ENCODE assay signal across 10 mouse cellular contexts in the genomic region with DNA sequence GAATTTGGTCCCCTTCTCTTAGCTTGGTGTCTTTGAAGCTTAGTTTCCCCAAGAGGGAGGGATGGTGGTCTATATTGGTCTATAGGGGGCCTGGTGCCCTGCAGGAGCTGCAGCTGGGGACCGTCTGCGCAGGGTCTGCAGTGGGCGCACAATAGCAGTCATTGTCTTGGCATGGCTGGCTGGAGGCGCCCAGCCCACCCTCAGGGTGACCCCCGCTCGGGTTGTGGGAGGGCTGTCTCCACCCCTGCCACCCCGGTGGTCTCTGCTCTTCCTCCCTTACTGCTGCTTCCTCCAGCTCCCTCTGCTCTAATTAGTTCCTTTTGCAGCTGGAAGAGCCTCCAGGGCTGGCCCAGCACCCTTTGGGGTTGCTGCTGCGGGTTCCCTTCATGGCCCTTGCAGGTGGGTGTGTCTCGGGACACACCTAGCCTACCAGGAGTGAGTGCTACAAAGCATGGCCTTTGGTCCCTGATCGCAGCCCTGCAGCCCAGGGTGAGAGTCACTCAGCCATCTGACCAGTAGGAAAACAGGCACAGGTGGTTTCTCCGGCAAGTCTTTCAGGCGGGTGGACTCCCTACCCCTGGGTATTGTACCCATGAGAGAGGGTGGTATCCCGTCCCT. TPM values are rescaled to one million over a fixed set of nuclear protein-coding genes. Genes with fewer than 3 reads are reported as not detected.
DNase-seq lines count a peak whose midpoint lies in the region; ATAC-seq and TF ChIP-seq lines count a peak whose summit lies in the region.
"Had no signal": no experiment of that assay in that cellular context is flagged by ENCODE, and none has a peak within 500 bp of the region (broad histone marks: within the 10 kb centered on the region; RNA-seq: fewer than 3 reads in every experiment).

No protein-coding gene starts in this region.

- H3K36me3 ChIP-seq in embryonic facial prominence, embryonic 10.5 days (replicated peaks): peaks cover 27% of the 10 kb centered on the region
- 0 out of 2 replicates have a peak, but pooled peaks cover 9% of the 10 kb centered on the region for H3K36me3 ChIP-seq in kidney, postnatal 0 days (ENCODE audit: insufficient read depth, low read length)

- H3K9ac ChIP-seq in kidney, postnatal 0 days (ENCODE audit: low read depth, low read length): no peak overlapping the region

- H3K27me3 ChIP-seq in embryonic facial prominence, embryonic 10.5 days (replicated peaks; ENCODE audit: low read depth, poor library complexity, severe bottlenecking): no peaks in the 10 kb centered on the region
- no peaks in the 10 kb centered on the region for H3K27me3 ChIP-seq in kidney, postnatal 0 days (ENCODE audit: insufficient read depth, low read length)

- peak overlapping the region; percentile 34 for H3K4me3 ChIP-seq in embryonic facial prominence, embryonic 10.5 days
- no peak overlapping the region for H3K4me3 ChIP-seq in kidney, postnatal 0 days (replicated peaks; ENCODE audit: low read depth, low read length)
- H3K4me3 ChIP-seq: erythroblast, embryonic 14.5 days had no signal

- peak overlapping the region; percentile 21; the same call in 1 of the 2 replicates for H3K4me2 ChIP-seq in kidney, postnatal 0 days (ENCODE audit: low read length)

- peak; percentile 5 for DNase-seq in adrenal gland, postnatal 10 days
- no peak for DNase-seq in adrenal gland, adult 8-10 months
- DNase-seq in kidney, adult 11 months: peak; percentile 61
- no peak for DNase-seq in kidney, postnatal 10 days
- peak; percentile 63 for DNase-seq in embryonic facial prominence, embryonic 10.5 days (ENCODE audit: low spot score)
- no peak for DNase-seq in kidney, postnatal 0 days (ENCODE audit: low spot score)
- DNase-seq in cerebellum, adult 9-11 months: no peak
- DNase-seq in testis, postnatal 14 days (ENCODE audit: low spot score): no peak
- DNase-seq: left cerebral cortex, postnatal 4 days had no signal

- H3K9me3 ChIP-seq in embryonic facial prominence, embryonic 10.5 days: no peaks in the 10 kb centered on the region
- no peaks in the 10 kb centered on the region for H3K9me3 ChIP-seq in kidney, postnatal 0 days (replicated peaks; ENCODE audit: low read length)

- peak overlapping the region; percentile 80 for H3K27ac ChIP-seq in embryonic facial prominence, embryonic 10.5 days (replicated peaks)
- peak overlapping the region; percentile 60; the same call in 1 of the 2 replicates for H3K27ac ChIP-seq in kidney, postnatal 0 days

- no peak for ATAC-seq in kidney, postnatal 0 days (replicated peaks; ENCODE audit: low FRiP score, low read depth)

- H3K4me1 ChIP-seq in embryonic facial prominence, embryonic 10.5 days: peaks cover 82% of the 10 kb centered on the region
- H3K4me1 ChIP-seq in kidney, postnatal 0 days (replicated peaks; ENCODE audit: insufficient read depth, low read length): peaks cover 73% of the 10 kb centered on the region

- WGBS in embryonic facial prominence, embryonic 10.5 days: 33% methylated on average over 13 of the region's 13 CpGs
- 39% methylated on average over 13 of the region's 13 CpGs for WGBS in kidney, postnatal 0 days

- TF ChIP-seq CTCF in kidney, postnatal 0 days (IDR thresholded peaks at IDR 0.05; ENCODE audit: low read depth): no peak

RNA-seq across cellular contexts. Expression of gene Glis2, which starts 11.1 kb away (rescaled TPM):
- total RNA-seq in adrenal gland, postnatal 10 days (2021): 10 to 100 TPM; 22.9 to 34.3 TPM
- total RNA-seq in adrenal gland, adult 8-10 months (2022): 10 to 100 TPM; 14.6 to 28.9 (median 23.8) TPM
- 22.2 and 22.3 TPM in 2 replicates for polyA plus RNA-seq in embryonic facial prominence, embryonic 10.5 days (2016; fragmentation: Nextera tagmentation; extraction: Ambion mirVana)
- polyA plus RNA-seq in kidney, postnatal 0 days (2015; fragmentation: Nextera tagmentation; extraction: Ambion mirVana): 74.6 and 78.8 TPM in 2 replicates

RNA-seq across cellular contexts. Expression of gene Pam16, which starts 19.2 kb away (rescaled TPM):
- total RNA-seq in adrenal gland, postnatal 10 days (2021): 100 to 1,000 TPM; 115 to 116 TPM
- total RNA-seq in adrenal gland, adult 8-10 months (2022): 100 to 1,000 TPM in 2 of 4 experiments, 10 to 100 TPM in 2; 81.7 to 124 (median 102) TPM
- polyA plus RNA-seq in embryonic facial prominence, embryonic 10.5 days (2016; fragmentation: Nextera tagmentation; extraction: Ambion mirVana): 92.6 and 97.5 TPM in 2 replicates
- polyA plus RNA-seq in kidney, postnatal 0 days (2015; fragmentation: Nextera tagmentation; extraction: Ambion mirVana): 105 and 106 TPM in 2 replicates

RNA-seq across cellular contexts. Expression of gene Vasn, which starts 34.1 kb away (rescaled TPM):
- 10 to 100 TPM; 10.0 to 14.7 TPM for total RNA-seq in adrenal gland, postnatal 10 days (2021)
- total RNA-seq in adrenal gland, adult 8-10 months (2022): 10 to 100 TPM; 10.1 to 16.9 (median 11.1) TPM
- polyA plus RNA-seq in embryonic facial prominence, embryonic 10.5 days (2016; fragmentation: Nextera tagmentation; extraction: Ambion mirVana): 14.4 and 16.2 TPM in 2 replicates
- polyA plus RNA-seq in kidney, postnatal 0 days (2015; fragmentation: Nextera tagmentation; extraction: Ambion mirVana): 20.4 and 21.1 TPM in 2 replicates

RNA-seq across cellular contexts. Expression of gene Dnaja3, which starts 34.2 kb away (rescaled TPM):
- 100 to 1,000 TPM; 161 to 167 TPM for total RNA-seq in adrenal gland, postnatal 10 days (2021)
- total RNA-seq in adrenal gland, adult 8-10 months (2022): 100 to 1,000 TPM; 107 to 132 (median 117) TPM
- polyA plus RNA-seq in embryonic facial prominence, embryonic 10.5 days (2016; fragmentation: Nextera tagmentation; extraction: Ambion mirVana): 66.6 and 66.7 TPM in 2 replicates
- polyA plus RNA-seq in kidney, postnatal 0 days (2015; fragmentation: Nextera tagmentation; extraction: Ambion mirVana): 87.8 and 89.3 TPM in 2 replicates

RNA-seq across cellular contexts. Expression of gene Tfap4, which starts 46.0 kb away (rescaled TPM):
- total RNA-seq in adrenal gland, postnatal 10 days (2021): 10 to 100 TPM in 1 of 2 experiments, 1 to 10 TPM in 1; 6.5 to 12.3 TPM
- 10 to 100 TPM in 1 of 4 experiments, 1 to 10 TPM in 3; 6.1 to 10.8 (median 7.6) TPM for total RNA-seq in adrenal gland, adult 8-10 months (2022)
- 37.7 and 39.5 TPM in 2 replicates for polyA plus RNA-seq in embryonic facial prominence, embryonic 10.5 days (2016; fragmentation: Nextera tagmentation; extraction: Ambion mirVana)
- 17.2 and 19.6 TPM in 2 replicates for polyA plus RNA-seq in kidney, postnatal 0 days (2015; fragmentation: Nextera tagmentation; extraction: Ambion mirVana)

Comparison
In these comparisons a context has a peak if more than half of its experiments do, and no peak if none do; other contexts are left out.
1. DNase-seq: peak in adrenal gland, postnatal 10 days (single experiment), kidney, adult 11 months (single experiment) and embryonic facial prominence, embryonic 10.5 days (single experiment); none in adrenal gland, adult 8-10 months (single experiment), kidney, postnatal 10 days (single experiment), kidney, postnatal 0 days (single experiment), cerebellum, adult 9-11 months (single experiment) and testis, postnatal 14 days (single experiment).